In genomic region chr5:92692206-92693007, GRCm38 (mm10) we compare ENCODE assay signal across 14 mouse cellular contexts. TPM values are rescaled to one million over a fixed set of nuclear protein-coding genes. Genes with fewer than 3 reads are reported as not detected.
DNase-seq lines count a peak whose midpoint lies in the region; ATAC-seq and TF ChIP-seq lines count a peak whose summit lies in the region.
"Had no signal": no experiment of that assay in that cellular context is flagged by ENCODE, and none has a peak within 500 bp of the region (broad histone marks: within the 10 kb centered on the region; RNA-seq: fewer than 3 reads in every experiment).

No protein-coding gene starts in this region.

- H3K36me3 ChIP-seq in kidney, adult 2 months (ENCODE audit: control insufficient read depth, insufficient read depth, low read length) = no peaks in the 10 kb centered on the region
- H3K36me3 ChIP-seq: limb, embryonic 15.5 days had no signal

- DNase-seq in adrenal gland, postnatal 14 days = peak; percentile 24
- DNase-seq in adrenal gland, adult 2 months = no peak
- peak; percentile 36 for DNase-seq in kidney, adult 2 months
- no peak for DNase-seq in kidney, adult 11 months
- DNase-seq in brain, embryonic 14.5 days (ENCODE audit: low read depth) = peak; percentile 61
- peak; percentile 65 for DNase-seq in lung, postnatal 14 days
- DNase-seq in Muller cell, postnatal 12 days (ENCODE audit: inconsistent ontology term) = no peak
- DNase-seq: adrenal gland, postnatal 10 days; cerebellum, postnatal 36 days; thymus, adult 18-20 months had no signal

- TF ChIP-seq CTCF in kidney, adult 2 months (conservative IDR thresholded peaks at IDR 0.05; ENCODE audit: insufficient read depth, insufficient read length, low read depth, low read length) = no peak
- TF ChIP-seq CTCF in brain, embryonic 14.5 days (IDR thresholded peaks at IDR 0.05; ENCODE audit: borderline replicate concordance, extremely low read depth, insufficient read depth, insufficient read length) = no peak

- H3K4me3 ChIP-seq in kidney, adult 2 months (ENCODE audit: insufficient read depth, low read depth, low read length) = no peak overlapping the region
- H3K4me3 ChIP-seq: left cerebral cortex, adult 2 months; limb, embryonic 15.5 days had no signal

- H3K27me3 ChIP-seq in kidney, adult 2 months (replicated peaks; ENCODE audit: control insufficient read depth, insufficient read depth, low read length) = no peaks in the 10 kb centered on the region
- H3K27me3 ChIP-seq: limb, embryonic 15.5 days had no signal

- H3K4me1 ChIP-seq in kidney, adult 2 months (ENCODE audit: control insufficient read depth, insufficient read depth, low read length) = no peaks in the 10 kb centered on the region
- H3K4me1 ChIP-seq: limb, embryonic 15.5 days had no signal

- H3K27ac ChIP-seq in kidney, adult 2 months (ENCODE audit: insufficient read depth, low read depth, low read length) = peak overlapping the region; percentile 64
- H3K27ac ChIP-seq: left cerebral cortex, adult 2 months; limb, embryonic 15.5 days had no signal

- no peak for ATAC-seq in frontal cortex, adult (ENCODE audit: low TSS enrichment)

- TF ChIP-seq POLR2A in kidney, adult 2 months (IDR thresholded peaks at IDR 0.05; ENCODE audit: low read depth, low read length) = no peak
- TF ChIP-seq POLR2A in brain, embryonic 14.5 days (IDR thresholded peaks at IDR 0.05; ENCODE audit: borderline replicate concordance, extremely low read depth, insufficient read depth, insufficient read length, poor library complexity, severe bottlenecking) = no peak

- 53% methylated on average over 16 of the region's 16 CpGs for WGBS in kidney, adult 2 months

RNA-seq across cellular contexts. Expression of gene Shroom3, which starts 9.2 kb away (rescaled TPM):
- total RNA-seq in adrenal gland, postnatal 14 days (2021) = 7.6 and 7.9 TPM in 2 replicates
- 1 to 10 TPM; 6.4 to 7.8 TPM for total RNA-seq in adrenal gland, adult 2 months (2021)
- 3.8 and 5.1 TPM in 2 replicates for polyA plus RNA-seq in adrenal gland, adult 2 months (2012; rRNA removed)
- polyA plus RNA-seq in kidney, adult 2 months (2012; rRNA removed) = 18.6 and 22.8 TPM in 2 replicates
- 5.3 and 8.0 TPM in 2 replicates for polyA plus RNA-seq in brain, embryonic 14.5 days (2012; rRNA removed)

RNA-seq across cellular contexts. Expression of gene Ccdc158, which starts 17.3 kb away (rescaled TPM):
- total RNA-seq in adrenal gland, postnatal 14 days (2021) = 0.37 and 0.68 TPM in 2 replicates
- under 1 TPM; 0.26 to 0.31 TPM for total RNA-seq in adrenal gland, adult 2 months (2021)
- polyA plus RNA-seq in adrenal gland, adult 2 months (2012; rRNA removed) = 0.04 and 0.11 TPM in 2 replicates
- polyA plus RNA-seq in kidney, adult 2 months (2012; rRNA removed) = 0.28 and 0.31 TPM in 2 replicates
- 0.67 and 0.83 TPM in 2 replicates for polyA plus RNA-seq in brain, embryonic 14.5 days (2012; rRNA removed)
- total RNA-seq: heart, postnatal 25 days had no signal

Comparison
In these comparisons a context has a peak if more than half of its experiments do, and no peak if none do; other contexts are left out.
1. DNase-seq: peak in adrenal gland, postnatal 14 days (single experiment), kidney, adult 2 months (single experiment), brain, embryonic 14.5 days (single experiment) and lung, postnatal 14 days (single experiment); none in adrenal gland, adult 2 months (single experiment), kidney, adult 11 months (single experiment) and Muller cell, postnatal 12 days (single experiment).